Mouse (Mus musculus): ENCODE results near the gene Tle4. TPM values are rescaled to one million over a fixed set of nuclear protein-coding genes. Genes with fewer than 3 reads are reported as not detected.

Tle4 gene
- polyA plus RNA-seq, 1 experiment from 2014 or later: 15.4 TPM

- no peak for ATAC-seq (replicated peaks; ENCODE audit: low FRiP score)
- WGBS: 73% methylated on average over 6 of the region's 6 CpGs
Observed at GRCm38 (mm10) chr19:14415996-14416395, 181.9 kb downstream of the Tle4 start.

GRCm38 (mm10) chr19:14414957-14415356 is 182.9 kb downstream of the Tle4 start:
- 37% methylated on average over 4 of the region's 4 CpGs for WGBS
- Histone ChIP-seq H3K4me1 (no peaks in the 10 kb centered on the region), H3K4me2 (no peak overlapping the region), H3K36me3 (no peaks in the 10 kb centered on the region), H3K9ac (no peak overlapping the region), H3K27ac (no peak overlapping the region), H3K9me3 (replicated peaks) (no peaks in the 10 kb centered on the region), H3K27me3 (no peaks in the 10 kb centered on the region), H3K4me3 (replicated peaks) (no peak overlapping the region)
- no peak for ATAC-seq (replicated peaks; ENCODE audit: low FRiP score)

More at GRCm38 (mm10) chr19:14415996-14416395, 181.9 kb downstream of the Tle4 start:
- no peak overlapping the region for H3K27ac ChIP-seq
- no peaks in the 10 kb centered on the region for H3K27me3 ChIP-seq
- H3K9me3 ChIP-seq (replicated peaks): no peaks in the 10 kb centered on the region
- H3K9ac ChIP-seq: no peak overlapping the region
- H3K36me3 ChIP-seq: no peaks in the 10 kb centered on the region
- no peak overlapping the region for H3K4me2 ChIP-seq
- H3K4me3 ChIP-seq (replicated peaks): no peak overlapping the region
- H3K4me1 ChIP-seq: no peaks in the 10 kb centered on the region

- no peaks in the 10 kb centered on the region for H3K4me1 ChIP-seq
- H3K9me3 ChIP-seq (replicated peaks): no peaks in the 10 kb centered on the region
- H3K4me2 ChIP-seq: no peak overlapping the region
- H3K9ac ChIP-seq: no peak overlapping the region
- WGBS: 59% methylated on average over 10 of the region's 10 CpGs
- ATAC-seq (replicated peaks; ENCODE audit: low FRiP score): no peak
- no peak overlapping the region for H3K4me3 ChIP-seq (replicated peaks)
- H3K27me3 ChIP-seq: no peaks in the 10 kb centered on the region
- H3K27ac ChIP-seq: no peak overlapping the region
- H3K36me3 ChIP-seq: no peaks in the 10 kb centered on the region
Observed at GRCm38 (mm10) chr19:14406603-14407002, 191.2 kb downstream of the Tle4 start.

All from kidney, embryonic 15.5 days (tissue).